Mouse (Mus musculus) heart, adult 2 months (tissue): ENCODE results near the gene Rgl2. TPM values are rescaled to one million over a fixed set of nuclear protein-coding genes. Genes with fewer than 3 reads are reported as not detected.

Source experiments
- DNase-seq, 2 experiments: peaks; one replicate each; pipeline ENCODE4 v3.0.0; 2021
- H3K27ac ChIP-seq: fragments of 200-600 bp; 2 replicates; pipeline ENCODE4 v1.8.1; 2022
- H3K27me3 ChIP-seq: fragments of 200-500 bp; 2 replicates; pipeline ENCODE4 v1.6.1; 2012; ENCODE audit warnings: mild to moderate bottlenecking, low read length, inconsistent platforms, mixed read lengths; ENCODE audit not compliant: control insufficient read depth, insufficient read depth
- H3K36me3 ChIP-seq: fragments of 200-500 bp; 2 replicates; pipeline ENCODE4 v1.6.1; 2012; ENCODE audit warnings: low read length, inconsistent platforms; ENCODE audit not compliant: control insufficient read depth, insufficient read depth
- H3K4me1 ChIP-seq: fragments of 200-500 bp; 2 replicates; pipeline ENCODE4 v1.6.1; 2011; ENCODE audit warnings: low read length; ENCODE audit not compliant: control insufficient read depth, insufficient read depth
- H3K4me3 ChIP-seq: fragments of 200-600 bp; 2 replicates; pipeline ENCODE4 v1.8.1; 2022
- H3K79me2 ChIP-seq: fragments of 200-500 bp; replicated peaks from 2 replicates; pipeline ENCODE4 v1.6.1; 2012; ENCODE audit warnings: mild to moderate bottlenecking, inconsistent platforms, low read length, moderate library complexity, mixed read lengths; ENCODE audit not compliant: control insufficient read depth, insufficient read depth
- H3K9ac ChIP-seq: fragments of 200-500 bp; 2 replicates; pipeline ENCODE4 v1.6.1; 2012; ENCODE audit warnings: low read depth, mild to moderate bottlenecking, control low read depth, inconsistent platforms, low read length, mixed read lengths
- CTCF ChIP-seq: fragments of 200-600 bp; IDR thresholded peaks from 2 replicates; pipeline ENCODE4 v1.8.1; 2022; ENCODE audit warnings: antibody characterized with exemption, mild to moderate bottlenecking, moderate library complexity
- EP300 ChIP-seq: fragments of 200-500 bp; IDR thresholded peaks from 2 replicates; pipeline ENCODE4 v1.6.1; 2011; ENCODE audit warnings: low read depth, low read length, control low read depth; ENCODE audit not compliant: insufficient read depth
- POLR2A ChIP-seq: fragments of 200-500 bp; IDR thresholded peaks from 2 replicates; pipeline ENCODE4 v1.6.1; 2011; ENCODE audit warnings: mild to moderate bottlenecking, low read depth, low read length, control low read depth; ENCODE audit not compliant: insufficient read depth
- WGBS: fragments of 180-500 bp; shearing (Covaris S2); methylation state at CpG from one replicate; pipeline ENCODE4 v1.1.7; 2018; 5-methylcytosine and 5-hydroxymethylcytosine counted together
- intact Hi-C: fragments of 180-260 bp; cut with DNase I; formaldehyde crosslinking; loops from one replicate; pipeline ENCODE4 v1.15.1; 2025
- polyA plus RNA-seq: library from polyadenylated mRNA; depleted of rRNA; stranded (reverse); fragments of >200 nt; gene quantifications from 2 replicates; pipeline ENCODE4 v1.2.3, GENCODE M21; 2012
- total RNA-seq, 2 experiments: library from RNA; stranded (reverse); gene quantifications; 2 replicates each; pipeline ENCODE4 v1.2.3; 2021

The Rgl2 gene
- total and polyA plus RNA-seq, 3 experiments: 33.2 to 89.1 (median 36.0) TPM

DNA sequence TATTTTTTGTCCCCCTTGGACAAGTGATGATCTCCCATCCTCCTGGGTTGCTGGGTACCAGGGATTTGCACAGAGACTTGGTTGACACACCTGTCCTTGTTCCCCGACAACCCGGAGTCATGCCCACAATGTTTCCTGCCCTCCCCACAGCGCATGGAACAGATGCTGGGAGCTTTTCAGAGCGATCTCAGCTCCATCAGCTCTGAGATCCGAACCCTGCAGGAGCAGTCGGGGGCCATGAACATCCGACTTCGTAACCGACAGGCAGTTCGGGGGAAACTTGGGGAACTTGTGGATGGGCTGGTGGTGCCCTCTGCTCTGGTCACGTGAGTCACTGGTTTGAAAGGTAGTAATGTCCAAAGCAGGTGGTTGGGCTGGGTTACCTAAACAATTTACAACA is 29.1 kb downstream of the Rgl2 start:
- Histone ChIP-seq H3K27me3 (no peaks in the 10 kb centered on the region), H3K4me1 (peaks cover 4% of the 10 kb centered on the region; the same call in 1 of the 2 replicates), H3K79me2 (0 out of 2 replicates have a peak, but pooled peaks cover under 1% of the 10 kb centered on the region), H3K4me3 (no peak overlapping the region), H3K9ac (no peak overlapping the region), H3K27ac (no peak overlapping the region), H3K36me3 (peaks cover 3% of the 10 kb centered on the region; the same call in 1 of the 2 replicates)
- intact Hi-C loops: no loop called here
- TF ChIP-seq CTCF (no peak), EP300 (no peak), POLR2A (no peak)
- DNase-seq: no peak
- WGBS: 97% methylated on average over 11 of the region's 11 CpGs

DNA sequence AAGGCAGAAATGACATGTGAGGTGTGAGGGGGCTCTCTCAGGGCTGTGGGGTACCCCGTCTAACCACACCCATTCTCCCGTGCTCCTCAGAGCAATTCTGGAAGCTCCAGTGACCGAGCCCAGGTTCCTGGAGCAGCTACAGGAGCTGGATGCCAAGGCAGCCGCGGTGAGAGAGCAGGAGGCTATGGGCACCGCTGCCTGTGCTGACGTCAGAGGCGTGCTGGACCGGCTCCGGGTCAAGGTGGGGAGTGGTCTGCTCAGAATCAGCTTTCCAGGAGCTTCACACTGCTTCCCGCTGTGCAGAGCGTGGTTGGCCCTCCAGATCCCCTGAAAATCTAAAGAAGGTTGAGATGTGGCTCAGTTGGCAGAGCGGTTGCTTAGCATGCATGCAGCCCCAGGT is 29.8 kb downstream of the Rgl2 start:
- Histone ChIP-seq H3K79me2 (0 out of 2 replicates have a peak, but pooled peaks cover 1% of the 10 kb centered on the region), H3K27me3 (no peaks in the 10 kb centered on the region), H3K4me1 (peaks cover 4% of the 10 kb centered on the region; the same call in 1 of the 2 replicates), H3K27ac (no peak overlapping the region), H3K4me3 (no peak overlapping the region), H3K9ac (no peak overlapping the region), H3K36me3 (peaks cover under 1% of the 10 kb centered on the region; the same call in 1 of the 2 replicates)
- WGBS: 93% methylated on average over 13 of the region's 13 CpGs
- DNase-seq: no peak
- TF ChIP-seq EP300: no peak
- no peak for TF ChIP-seq POLR2A
- TF ChIP-seq CTCF: no peak
- intact Hi-C loops: no loop called here

DNA sequence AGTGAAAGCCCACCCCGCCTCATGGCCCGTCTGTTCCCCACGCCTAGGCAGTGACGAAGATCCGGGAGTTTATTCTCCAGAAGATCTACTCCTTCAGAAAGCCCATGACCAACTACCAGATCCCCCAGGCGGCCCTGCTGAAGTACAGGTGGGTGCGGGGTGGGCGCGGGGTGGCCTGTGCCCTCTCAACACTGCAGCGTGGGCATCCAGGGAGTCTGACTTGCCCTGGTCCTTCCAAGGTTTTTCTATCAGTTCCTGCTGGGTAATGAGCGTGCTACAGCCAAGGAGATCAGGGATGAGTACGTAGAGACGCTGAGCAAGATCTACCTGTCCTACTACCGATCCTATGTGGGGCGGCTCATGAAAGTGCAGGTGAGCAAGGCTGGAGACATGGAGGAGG is 30.6 kb downstream of the Rgl2 start:
- intact Hi-C loops: no loop called here
- H3K79me2 ChIP-seq: 0 out of 2 replicates have a peak, but pooled peaks cover 1% of the 10 kb centered on the region
- H3K4me3 ChIP-seq: no peak overlapping the region
- H3K27me3 ChIP-seq: no peaks in the 10 kb centered on the region
- H3K36me3 ChIP-seq: no peaks in the 10 kb centered on the region
- no peak for TF ChIP-seq EP300
- no peak for TF ChIP-seq CTCF
- TF ChIP-seq POLR2A: no peak
- no peak overlapping the region for H3K9ac ChIP-seq
- WGBS: 93% methylated on average over 15 of the region's 15 CpGs
- no peaks in the 10 kb centered on the region; the same call in 1 of the 2 replicates for H3K4me1 ChIP-seq
- H3K27ac ChIP-seq: no peak overlapping the region
- no peak for DNase-seq

DNA sequence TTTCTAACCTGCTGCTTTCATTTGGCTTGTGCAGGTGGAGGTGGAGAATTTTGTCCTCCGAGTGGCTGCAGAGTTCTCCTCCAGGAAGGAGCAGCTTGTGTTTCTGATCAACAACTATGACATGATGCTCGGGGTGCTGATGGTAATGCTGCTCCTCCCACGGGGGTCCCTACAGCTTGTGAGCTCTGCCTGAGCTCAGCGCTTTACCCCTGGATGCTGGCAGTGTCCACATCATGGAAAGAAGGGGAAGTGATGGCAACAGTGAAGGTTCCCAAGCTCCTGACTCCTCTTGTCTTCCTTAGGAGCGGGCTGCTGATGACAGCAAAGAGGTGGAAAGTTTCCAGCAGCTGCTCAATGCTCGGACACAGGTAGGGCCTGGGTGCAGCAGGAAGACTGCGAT is 33.5 kb downstream of the Rgl2 start:
- 88% methylated on average over 7 of the region's 7 CpGs for WGBS
- Histone ChIP-seq H3K27me3 (no peaks in the 10 kb centered on the region), H3K79me2 (0 out of 2 replicates have a peak, but pooled peaks cover 1% of the 10 kb centered on the region), H3K36me3 (no peaks in the 10 kb centered on the region), H3K4me3 (no peak overlapping the region), H3K9ac (no peak overlapping the region), H3K27ac (no peak overlapping the region), H3K4me1 (no peaks in the 10 kb centered on the region)
- no peak for DNase-seq
- TF ChIP-seq EP300: no peak
- no peak for TF ChIP-seq CTCF
- TF ChIP-seq POLR2A: no peak
- intact Hi-C loops: no loop called here

DNA sequence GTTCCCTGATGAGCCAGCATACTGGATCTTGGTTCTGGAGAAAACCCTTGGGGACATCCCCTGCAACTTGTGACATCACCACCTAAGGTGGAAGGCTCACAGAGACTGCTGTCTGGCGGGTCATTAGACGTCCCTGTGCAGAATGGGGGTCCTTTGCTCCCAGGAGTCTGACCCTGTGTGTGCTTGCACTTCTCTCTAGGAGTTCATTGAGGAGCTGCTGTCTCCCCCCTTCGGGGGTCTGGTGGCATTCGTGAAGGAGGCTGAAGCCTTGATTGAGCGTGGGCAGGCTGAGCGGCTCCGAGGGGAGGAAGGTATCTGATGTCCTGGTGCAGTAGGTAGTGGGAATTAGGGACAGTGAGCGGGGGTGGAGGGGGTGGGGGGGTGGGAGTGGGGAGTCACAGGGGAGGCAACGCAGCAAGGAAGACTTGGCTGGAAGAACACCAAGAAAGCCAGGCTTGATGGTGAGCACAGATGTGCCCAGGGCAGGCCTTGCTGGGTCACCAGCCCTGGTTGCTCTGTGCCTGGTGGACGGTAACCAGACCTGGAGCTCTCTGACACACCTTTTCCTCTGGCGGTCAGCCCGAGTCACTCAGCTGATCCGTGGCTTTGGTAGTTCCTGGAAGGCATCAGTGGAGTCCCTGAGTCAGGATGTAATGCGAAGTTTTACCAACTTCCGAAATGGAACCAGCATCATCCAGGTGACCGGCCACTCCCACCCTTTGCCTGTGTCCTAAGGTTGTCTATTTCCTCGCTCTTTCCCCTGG is 35.9 kb downstream of the Rgl2 start:
- H3K36me3 ChIP-seq: no peaks in the 10 kb centered on the region
- TF ChIP-seq EP300: no peak
- TF ChIP-seq POLR2A: no peak
- TF ChIP-seq CTCF: no peak
- intact Hi-C loops: loop anchor here (1.0 kb wide), 1 partner anchor 1337 kb away; no protein-coding TSS in a partner anchor

DNA sequence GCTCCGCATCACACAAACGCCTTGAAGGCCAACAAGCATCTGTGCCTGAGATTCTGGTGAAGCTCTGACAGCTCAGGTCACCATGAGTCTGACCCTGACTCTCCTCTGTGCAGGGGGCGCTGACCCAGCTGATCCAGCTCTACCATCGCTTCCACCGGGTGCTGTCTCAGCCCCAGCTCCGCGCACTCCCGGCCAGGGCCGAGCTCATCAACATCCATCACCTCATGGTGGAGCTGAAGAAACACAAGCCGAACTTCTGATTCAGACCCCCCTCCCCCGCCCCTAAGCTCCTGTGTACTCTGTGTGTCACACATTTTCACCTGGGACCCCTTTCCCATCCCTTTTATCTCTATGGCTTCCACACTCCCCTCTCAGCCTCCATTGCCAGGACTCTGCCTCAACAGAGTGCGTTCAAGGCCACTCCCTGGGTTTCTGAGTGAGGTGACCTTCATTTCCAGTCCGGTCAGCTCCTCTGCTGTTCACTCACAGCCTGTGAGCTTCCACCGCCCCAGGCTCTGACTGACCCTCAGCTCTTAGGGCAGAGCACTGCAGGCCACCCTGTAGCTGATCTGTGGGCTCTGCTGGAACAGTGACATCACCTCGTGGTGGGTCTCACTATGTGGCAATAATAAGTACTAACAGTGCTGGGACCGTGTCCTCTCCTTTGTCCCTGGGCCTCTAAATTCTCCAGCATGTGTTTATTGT is 36.7 kb downstream of the Rgl2 start:
- intact Hi-C loops: loop anchor here (1.0 kb wide), 1 partner anchor 1336 kb away; no protein-coding TSS in a partner anchor
- no peaks in the 10 kb centered on the region for H3K4me1 ChIP-seq
- 0 out of 2 replicates have a peak, but pooled peaks cover 1% of the 10 kb centered on the region for H3K79me2 ChIP-seq
- no peaks in the 10 kb centered on the region for H3K36me3 ChIP-seq
- H3K9ac ChIP-seq: no peak overlapping the region
- no peak for DNase-seq
- H3K27me3 ChIP-seq: no peaks in the 10 kb centered on the region
- H3K4me3 ChIP-seq: no peak overlapping the region
- H3K27ac ChIP-seq: no peak overlapping the region
- WGBS: 88% methylated on average over 16 of the region's 16 CpGs
- no peak for TF ChIP-seq CTCF
- TF ChIP-seq POLR2A: no peak
- no peak for TF ChIP-seq EP300

More for the DNA sequence above, 35.9 kb downstream of the Rgl2 start:
- no peak overlapping the region for H3K9ac ChIP-seq
- no peaks in the 10 kb centered on the region for H3K4me1 ChIP-seq
- WGBS: 85% methylated on average over 17 of the region's 17 CpGs
- no peak overlapping the region for H3K4me3 ChIP-seq
- DNase-seq: no peak
- no peak overlapping the region for H3K27ac ChIP-seq
- 0 out of 2 replicates have a peak, but pooled peaks cover 1% of the 10 kb centered on the region for H3K79me2 ChIP-seq
- no peaks in the 10 kb centered on the region for H3K27me3 ChIP-seq
